Mouse (Mus musculus) MEL (cell line): ENCODE measurements around the gene Maff. TPM values are rescaled to one million over a fixed set of nuclear protein-coding genes. Genes with fewer than 3 reads are reported as not detected.

Experiments
- DNase-seq: peaks from one replicate; pipeline ENCODE4 v3.0.0; 2011; ENCODE audit warnings: low read depth, low spot score
- H3K27ac ChIP-seq: 2 replicates; pipeline ENCODE4 v1.5.1; 2012; ENCODE audit warnings: low read depth, mild to moderate bottlenecking, control low read depth, low read length, moderate library complexity; ENCODE audit not compliant: control insufficient read depth
- H3K27me3 ChIP-seq, 2 experiments: fragments of 150-350 bp in 1 of 2; sonication (generic) in 1 of 2; 2 replicates each; pipeline ENCODE4 v1.6.1; 2012; ENCODE audit warnings: low read length in 2 of 2, mild to moderate bottlenecking in 2 of 2, improper control_type of control experiment in 1 of 2, moderate library complexity in 1 of 2; ENCODE audit not compliant: insufficient read depth in 2 of 2, control insufficient read depth in 1 of 2
- H3K36me3 ChIP-seq, 2 experiments: 2 replicates each; pipeline ENCODE4 v1.6.1; 2012 to 2014; ENCODE audit warnings: low read length in 2 of 2, improper control_type of control experiment in 1 of 2, inconsistent platforms in 1 of 2, mild to moderate bottlenecking in 1 of 2; ENCODE audit not compliant: insufficient read depth in 2 of 2, control insufficient read depth in 1 of 2
- H3K4me1 ChIP-seq, 2 experiments: fragments of 150-350 bp in 1 of 2; sonication (generic) in 1 of 2; 2 replicates each; pipeline ENCODE4 v1.6.1; 2012; ENCODE audit warnings: low read length in 2 of 2, improper control_type of control experiment in 1 of 2, mild to moderate bottlenecking in 1 of 2; ENCODE audit not compliant: insufficient read depth in 2 of 2, control insufficient read depth in 1 of 2
- H3K4me3 ChIP-seq, 2 experiments: fragments of 150-350 bp in 1 of 2; sonication (generic) in 1 of 2; 2 replicates each; pipeline ENCODE4 v1.5.1; 2012; ENCODE audit warnings: low read depth in 2 of 2, low read length in 2 of 2, mild to moderate bottlenecking in 2 of 2, moderate library complexity in 2 of 2, control low read depth in 1 of 2, improper control_type of control experiment in 1 of 2; ENCODE audit not compliant: control insufficient read depth in 1 of 2, insufficient read depth in 1 of 2
- H3K79me2 ChIP-seq: 2 replicates; pipeline ENCODE4 v1.6.1; 2012; ENCODE audit warnings: mild to moderate bottlenecking, low read length, moderate library complexity; ENCODE audit not compliant: control insufficient read depth, poor library complexity, insufficient read depth
- H3K9ac ChIP-seq: 2 replicates; pipeline ENCODE4 v1.6.1; 2012; ENCODE audit warnings: low read depth, mild to moderate bottlenecking, control low read depth, low read length, moderate library complexity; ENCODE audit not compliant: control insufficient read depth, poor library complexity, severe bottlenecking
- H3K9me3 ChIP-seq: fragments of 150-350 bp; sonication (generic); replicated peaks from 2 replicates; pipeline ENCODE4 v1.6.1; 2012; ENCODE audit warnings: mild to moderate bottlenecking, low read length, improper control_type of control experiment, moderate library complexity; ENCODE audit not compliant: insufficient read depth
- BHLHE40 ChIP-seq: IDR thresholded peaks from 2 replicates; pipeline ENCODE4 v1.6.1; 2012; ENCODE audit warnings: low read depth, mild to moderate bottlenecking, inconsistent platforms, low read length, improper control_type of control experiment, borderline replicate concordance
- CHD1 ChIP-seq: IDR thresholded peaks from 2 replicates; pipeline ENCODE4 v1.6.1; 2012; ENCODE audit warnings: low read depth, mild to moderate bottlenecking, inconsistent platforms, low read length, improper control_type of control experiment
- CTCF ChIP-seq, 3 experiments: IDR thresholded peaks in 2 of 3; conservative IDR thresholded peaks in 1 of 3; 2 replicates each; pipeline ENCODE4 v1.5.1; 2011 to 2012; ENCODE audit warnings: low read length in 3 of 3, low read depth in 2 of 3, mild to moderate bottlenecking in 2 of 3, improper control_type of control experiment in 1 of 3, inconsistent platforms in 1 of 3, mixed read lengths in 1 of 3, moderate library complexity in 1 of 3; ENCODE audit not compliant: control insufficient read depth in 1 of 3, insufficient read depth in 1 of 3, poor library complexity in 1 of 3, severe bottlenecking in 1 of 3
- E2F4 ChIP-seq: IDR thresholded peaks from 2 replicates; pipeline ENCODE4 v1.6.1; 2011; ENCODE audit warnings: low read depth, low read length, improper control_type of control experiment, borderline replicate concordance
- ELF1 ChIP-seq: IDR thresholded peaks from 2 replicates; pipeline ENCODE4 v1.6.1; 2014; ENCODE audit warnings: low read depth, mild to moderate bottlenecking, inconsistent platforms, low read length, improper control_type of control experiment, moderate library complexity
- EP300 ChIP-seq, 2 experiments: IDR thresholded peaks; 2 replicates each; pipeline ENCODE4 v1.6.1; 2011; ENCODE audit warnings: improper control_type of control experiment in 2 of 2, low read length in 2 of 2, low read depth in 1 of 2, mild to moderate bottlenecking in 1 of 2
- GABPA ChIP-seq: IDR thresholded peaks from 2 replicates; pipeline ENCODE4 v1.6.1; 2012; ENCODE audit warnings: low read depth, mild to moderate bottlenecking, inconsistent platforms, low read length, improper control_type of control experiment, moderate library complexity
- GATA1 ChIP-seq: IDR thresholded peaks from 2 replicates; pipeline ENCODE4 v1.6.1; 2011; ENCODE audit warnings: low read depth, low read length, improper control_type of control experiment
- MAFK ChIP-seq: IDR thresholded peaks from 2 replicates; pipeline ENCODE4 v1.6.1; 2011; ENCODE audit warnings: low read depth, mild to moderate bottlenecking, low read length, improper control_type of control experiment, borderline replicate concordance
- MAX ChIP-seq: IDR thresholded peaks from 2 replicates; pipeline ENCODE4 v1.6.1; 2011; ENCODE audit warnings: low read length, improper control_type of control experiment
- MAZ ChIP-seq: IDR thresholded peaks from 2 replicates; pipeline ENCODE4 v1.6.1; 2012; ENCODE audit warnings: low read depth, mild to moderate bottlenecking, inconsistent platforms, low read length, improper control_type of control experiment
- MEF2A ChIP-seq: IDR thresholded peaks from 2 replicates; pipeline ENCODE4 v1.6.1; 2014; ENCODE audit warnings: low read depth, mild to moderate bottlenecking, inconsistent platforms, low read length, improper control_type of control experiment; ENCODE audit not compliant: poor library complexity, insufficient replicate concordance, severe bottlenecking; ENCODE audit errors: extremely low read depth
- MXI1 ChIP-seq: IDR thresholded peaks from 2 replicates; pipeline ENCODE4 v1.6.1; 2011; ENCODE audit warnings: mild to moderate bottlenecking, low read depth, low read length, improper control_type of control experiment
- NELFE ChIP-seq: IDR thresholded peaks from 2 replicates; pipeline ENCODE4 v1.6.1; 2011; ENCODE audit warnings: low read depth, low read length, improper control_type of control experiment
- POLR2A ChIP-seq, 2 experiments: IDR thresholded peaks; 2 replicates each; pipeline ENCODE4 v1.6.1; 2011 to 2012; ENCODE audit warnings: low read length in 2 of 2, mild to moderate bottlenecking in 2 of 2, control low read depth in 1 of 2, improper control_type of control experiment in 1 of 2, low read depth in 1 of 2, moderate library complexity in 1 of 2; ENCODE audit not compliant: control insufficient read depth in 1 of 2, insufficient read depth in 1 of 2, poor library complexity in 1 of 2
- POLR2AphosphoS5 ChIP-seq: IDR thresholded peaks from 2 replicates; pipeline ENCODE4 v1.6.1; 2012; ENCODE audit warnings: low read depth, borderline replicate concordance, mild to moderate bottlenecking, inconsistent platforms, low read length, moderate library complexity, mixed read lengths
- SIN3A ChIP-seq: IDR thresholded peaks from 2 replicates; pipeline ENCODE4 v1.6.1; 2012; ENCODE audit warnings: low read length, improper control_type of control experiment, inconsistent platforms
- polyA plus RNA-seq, 2 experiments: library from polyadenylated mRNA; stranded (reverse) in 1 of 2; unstranded in 1 of 2; fragments of >175 nt in 1 of 2; fragments of >200 nt in 1 of 2; gene quantifications; 2 replicates each; pipeline versions ENCODE4 v1.2.1 to v1.2.4; 2012; ENCODE audit warnings: low replicate concordance in 2 of 2, low read depth in 1 of 2; ENCODE audit not compliant: insufficient read length in 2 of 2, insufficient read depth in 1 of 2, missing spikeins in 1 of 2
- total RNA-seq: library from RNA; depleted of rRNA; stranded (reverse); fragments of 300-350 nt; gene quantifications from 2 replicates; pipeline ENCODE4 v1.2.3, GENCODE M21; 2012

Maff gene
- total and polyA plus RNA-seq, 3 experiments: 3.3 to 5.8 TPM; not detected in 1

DNA sequence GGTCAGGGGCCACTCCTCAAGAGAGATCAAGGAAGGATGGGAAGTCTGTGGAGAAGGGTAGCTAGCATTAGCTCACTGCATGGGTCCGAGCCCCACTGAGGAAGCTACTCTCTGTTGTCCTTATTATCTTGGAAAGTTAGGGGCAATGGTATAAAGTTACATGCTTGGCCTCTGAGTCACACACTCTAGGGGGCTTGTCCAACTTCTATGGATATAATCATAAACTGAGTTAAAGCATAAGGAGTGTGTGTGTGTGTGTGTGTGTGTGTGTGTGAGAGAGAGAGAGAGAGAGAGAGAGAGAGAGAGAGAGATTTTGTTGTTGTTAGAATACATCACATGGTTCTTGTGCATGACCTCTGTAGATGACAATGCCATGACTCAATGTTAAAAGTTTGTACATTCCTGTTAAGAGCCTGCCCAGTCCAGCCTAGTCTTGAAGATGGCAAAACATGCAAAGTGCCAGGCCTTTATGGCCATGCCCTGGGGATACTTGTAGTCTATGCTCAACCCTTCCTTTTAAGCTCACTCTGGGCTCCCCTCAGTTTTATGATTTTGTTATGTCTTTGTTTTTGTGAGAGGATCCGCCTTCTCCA lies 46.8 kb upstream of the Maff start:
- Histone ChIP-seq H3K36me3 (no peaks in the 10 kb centered on the region), H3K27ac (no peak overlapping the region), H3K9me3 (no peaks in the 10 kb centered on the region), H3K27me3 (no peaks in the 10 kb centered on the region), H3K9ac (no peak overlapping the region), H3K4me3 (no peak overlapping the region), H3K4me1 (no peaks in the 10 kb centered on the region)
- TF ChIP-seq GATA1 (no peak), POLR2AphosphoS5 (no peak), NELFE (no peak), MAFK (no peak), MEF2A (no peak), GABPA (no peak), MXI1 (no peak), BHLHE40 (no peak), SIN3A (no peak), E2F4 (no peak), MAX (no peak), CHD1 (no peak), EP300 (IDR thresholded peaks at IDR 0.05; ENCODE audit: low read depth in 1 of 2, low read length in 2 of 2) (no peak), MAZ (no peak), POLR2A (IDR thresholded peaks at IDR 0.05; ENCODE audit: control insufficient read depth in 1 of 2, insufficient read depth in 1 of 2, low read depth in 1 of 2, low read length in 2 of 2, poor library complexity in 1 of 2) (no peak), CTCF (IDR thresholded peaks at IDR 0.05 in 2 of 3, conservative IDR thresholded peaks at IDR 0.05 in 1 of 3; ENCODE audit: control insufficient read depth in 1 of 3, insufficient read depth in 1 of 3, low read depth in 2 of 3, low read length in 3 of 3, poor library complexity in 1 of 3, severe bottlenecking in 1 of 3) (no peak), ELF1 (no peak)
- TF ChIP-seq, all 39 proteins: peak for 0
- DNase-seq: no peak
- H3K79me2 ChIP-seq: no peaks in the 10 kb centered on the region

- Histone ChIP-seq H3K27ac (no peak overlapping the region), H3K36me3 (no peaks in the 10 kb centered on the region; a peak in 1 of 4 replicates), H3K9me3 (no peaks in the 10 kb centered on the region), H3K79me2 (no peaks in the 10 kb centered on the region), H3K27me3 (no peaks in the 10 kb centered on the region), H3K9ac (no peak overlapping the region), H3K4me1 (no peaks in the 10 kb centered on the region), H3K4me3 (no peak overlapping the region)
- no peak for TF ChIP-seq GATA1
- no peak for DNase-seq
Observed at GRCm38 (mm10) chr15:79303725-79304124, 42.7 kb upstream of the Maff start.
